ENCODE assay signal across 19 mouse cellular contexts in genomic region chr4:109960201-109960935, GRCm38 (mm10). TPM values are rescaled to one million over a fixed set of nuclear protein-coding genes. Genes with fewer than 3 reads are reported as not detected.
DNase-seq lines count a peak whose midpoint lies in the region; ATAC-seq lines count a peak whose summit lies in the region.
"Had no signal": no experiment of that assay in that cellular context is flagged by ENCODE, and none has a peak within 500 bp of the region (broad histone marks: within the 10 kb centered on the region; RNA-seq: fewer than 3 reads in every experiment).

No protein-coding gene starts in this region.

- no peaks in the 10 kb centered on the region for H3K36me3 ChIP-seq in embryonic facial prominence, embryonic 12.5 days
- peaks cover 9% of the 10 kb centered on the region; the same call in 1 of the 2 replicates for H3K36me3 ChIP-seq in embryonic facial prominence, embryonic 10.5 days (replicated peaks)
- peaks cover 7% of the 10 kb centered on the region; the same call in 1 of the 2 replicates for H3K36me3 ChIP-seq in kidney, embryonic 16.5 days (ENCODE audit: insufficient read depth, low read length)
- H3K36me3 ChIP-seq in embryonic facial prominence, embryonic 14.5 days (ENCODE audit: control insufficient read depth, insufficient read depth, low read length) = peaks cover 12% of the 10 kb centered on the region

- H3K27me3 ChIP-seq in embryonic facial prominence, embryonic 12.5 days = no peaks in the 10 kb centered on the region
- no peaks in the 10 kb centered on the region for H3K27me3 ChIP-seq in embryonic facial prominence, embryonic 10.5 days (replicated peaks; ENCODE audit: low read depth, poor library complexity, severe bottlenecking)
- no peaks in the 10 kb centered on the region for H3K27me3 ChIP-seq in kidney, embryonic 16.5 days (ENCODE audit: insufficient read depth, low read length)
- H3K27me3 ChIP-seq in embryonic facial prominence, embryonic 14.5 days (replicated peaks; ENCODE audit: control insufficient read depth, insufficient read depth, low read length) = no peaks in the 10 kb centered on the region
- H3K27me3 ChIP-seq: embryonic facial prominence, embryonic 13.5 days; forebrain, embryonic 15.5 days; heart, embryonic 12.5 days; hindbrain, embryonic 15.5 days had no signal

- H3K4me1 ChIP-seq in embryonic facial prominence, embryonic 12.5 days = 0 out of 2 replicates have a peak, but pooled peaks cover 3% of the 10 kb centered on the region
- H3K4me1 ChIP-seq in embryonic facial prominence, embryonic 10.5 days = 0 out of 2 replicates have a peak, but pooled peaks cover 5% of the 10 kb centered on the region
- H3K4me1 ChIP-seq in kidney, embryonic 16.5 days (ENCODE audit: insufficient read depth, low read length) = no peaks in the 10 kb centered on the region
- no peaks in the 10 kb centered on the region for H3K4me1 ChIP-seq in embryonic facial prominence, embryonic 14.5 days (ENCODE audit: control insufficient read depth, insufficient read depth, low read length)
- H3K4me1 ChIP-seq: forebrain, embryonic 15.5 days; heart, embryonic 12.5 days; hindbrain, embryonic 15.5 days had no signal

- H3K9ac ChIP-seq in embryonic facial prominence, embryonic 12.5 days = no peak overlapping the region
- H3K9ac ChIP-seq in kidney, embryonic 16.5 days (replicated peaks; ENCODE audit: low read length) = no peak overlapping the region
- no peak overlapping the region for H3K9ac ChIP-seq in embryonic facial prominence, embryonic 14.5 days (ENCODE audit: low read depth, low read length)
- H3K9ac ChIP-seq: embryonic facial prominence, embryonic 13.5 days; forebrain, embryonic 15.5 days; heart, embryonic 12.5 days; hindbrain, embryonic 15.5 days had no signal

- no peak overlapping the region for H3K27ac ChIP-seq in embryonic facial prominence, embryonic 12.5 days
- H3K27ac ChIP-seq in embryonic facial prominence, embryonic 10.5 days (replicated peaks) = no peak overlapping the region
- no peak overlapping the region for H3K27ac ChIP-seq in kidney, embryonic 16.5 days (ENCODE audit: low read length)
- H3K27ac ChIP-seq in embryonic facial prominence, embryonic 14.5 days (replicated peaks; ENCODE audit: low read depth, low read length) = no peak overlapping the region
- H3K27ac ChIP-seq: embryonic facial prominence, embryonic 13.5 days; forebrain, embryonic 15.5 days; heart, adult 2 months; hindbrain, embryonic 15.5 days had no signal

- H3K4me2 ChIP-seq in embryonic facial prominence, embryonic 12.5 days (replicated peaks) = no peak overlapping the region
- H3K4me2 ChIP-seq in kidney, embryonic 16.5 days (replicated peaks; ENCODE audit: low read depth, low read length) = no peak overlapping the region
- H3K4me2 ChIP-seq in embryonic facial prominence, embryonic 14.5 days (ENCODE audit: low read depth, low read length) = no peak overlapping the region
- H3K4me2 ChIP-seq: embryonic facial prominence, embryonic 13.5 days; forebrain, embryonic 15.5 days; heart, embryonic 12.5 days; hindbrain, embryonic 15.5 days had no signal

- no peak for DNase-seq in embryonic facial prominence, embryonic 10.5 days (ENCODE audit: low spot score)
- DNase-seq in kidney, adult 18-20 months = no peak
- peak; percentile 35 for DNase-seq in A20 (ENCODE audit: low read depth, low spot score)
- DNase-seq in embryonic facial prominence, embryonic 14.5 days (ENCODE audit: low spot score) = peak; percentile 17
- DNase-seq in neural tube, embryonic 10.5 days (ENCODE audit: extremely low spot score, low spot score) = no peak
- DNase-seq: adrenal gland, adult 2 months; adrenal gland, postnatal 25 days; cerebellum, adult 8-10 months; cerebellum, postnatal 14 days; embryo, embryonic 11 days; gastrocnemius, postnatal 10 days; heart, adult 2 months had no signal

- no peak overlapping the region for H3K4me3 ChIP-seq in embryonic facial prominence, embryonic 12.5 days
- no peak overlapping the region for H3K4me3 ChIP-seq in embryonic facial prominence, embryonic 10.5 days
- H3K4me3 ChIP-seq in kidney, embryonic 16.5 days (ENCODE audit: low read length) = no peak overlapping the region
- no peak overlapping the region for H3K4me3 ChIP-seq in embryonic facial prominence, embryonic 14.5 days (ENCODE audit: low read depth, low read length)
- H3K4me3 ChIP-seq: embryonic facial prominence, embryonic 13.5 days; forebrain, embryonic 15.5 days; heart, adult 2 months; heart, embryonic 12.5 days; hindbrain, embryonic 15.5 days had no signal

- WGBS in embryonic facial prominence, embryonic 12.5 days = 57% methylated on average over 5 of the region's 5 CpGs
- WGBS in embryonic facial prominence, embryonic 10.5 days = 68% methylated on average over 5 of the region's 5 CpGs
- WGBS in kidney, embryonic 16.5 days = 52% methylated on average over 5 of the region's 5 CpGs
- 66% methylated on average over 5 of the region's 5 CpGs for WGBS in embryonic facial prominence, embryonic 14.5 days

- H3K9me3 ChIP-seq in embryonic facial prominence, embryonic 12.5 days = no peaks in the 10 kb centered on the region
- no peaks in the 10 kb centered on the region for H3K9me3 ChIP-seq in embryonic facial prominence, embryonic 10.5 days
- no peaks in the 10 kb centered on the region for H3K9me3 ChIP-seq in kidney, embryonic 16.5 days (ENCODE audit: low read length)
- no peaks in the 10 kb centered on the region for H3K9me3 ChIP-seq in embryonic facial prominence, embryonic 14.5 days (ENCODE audit: control insufficient read depth, low read length)
- H3K9me3 ChIP-seq: embryonic facial prominence, embryonic 13.5 days; forebrain, embryonic 15.5 days; heart, embryonic 12.5 days; hindbrain, embryonic 15.5 days had no signal

- ATAC-seq in embryonic facial prominence, embryonic 12.5 days (ENCODE audit: insufficient number of reproducible peaks, insufficient read depth, low FRiP score, low TSS enrichment) = 0 out of 2 replicates have a peak, but pooled peaks have one; percentile 35
- 0 out of 2 replicates have a peak, but pooled peaks have one; percentile 54 for ATAC-seq in kidney, embryonic 16.5 days (ENCODE audit: low FRiP score, low TSS enrichment)
- ATAC-seq in embryonic facial prominence, embryonic 14.5 days (ENCODE audit: low read depth) = peak; percentile 53; the same call in 1 of the 2 replicates
- ATAC-seq: forebrain, embryonic 15.5 days; intestine, embryonic 16.5 days had no signal

RNA-seq across cellular contexts. Expression of gene Dmrta2, which starts 17.5 kb away (rescaled TPM):
- 1.2 and 1.4 TPM in 2 replicates for polyA plus RNA-seq in embryonic facial prominence, embryonic 12.5 days (2016; fragmentation: Nextera tagmentation; extraction: Ambion mirVana)
- 0.75 and 0.87 TPM in 2 replicates for polyA plus RNA-seq in embryonic facial prominence, embryonic 10.5 days (2016; fragmentation: Nextera tagmentation; extraction: Ambion mirVana)
- polyA plus RNA-seq in kidney, embryonic 16.5 days (2015; fragmentation: Nextera tagmentation; extraction: Ambion mirVana) = 0.05 and 0.25 TPM in 2 replicates
- 0.71 TPM in 2 replicates for polyA plus RNA-seq in embryonic facial prominence, embryonic 14.5 days (2014; fragmentation: Nextera tagmentation; extraction: Ambion mirVana)
- polyA plus RNA-seq: intestine, embryonic 16.5 days had no signal

Comparison
In these comparisons a context has a peak if more than half of its experiments do, and no peak if none do; other contexts are left out.
1. DNase-seq: peak in A20 (single experiment) and embryonic facial prominence, embryonic 14.5 days (single experiment); none in embryonic facial prominence, embryonic 10.5 days (single experiment), kidney, adult 18-20 months (single experiment) and neural tube, embryonic 10.5 days (single experiment).
2. Peak in every context shown above with its lines, with median percentiles within 50 percentile points of each other: ATAC-seq.